Mouse (Mus musculus) frontal cortex, adult (tissue): Measurements from ENCODE around the gene Lce3a.

Experiments
- ATAC-seq: cut with Nextera tagmentation; 2 replicates; pipeline ENCODE4 v1.9.2; 2017; ENCODE audit warnings: mild to moderate bottlenecking, moderate library complexity, mixed read lengths; ENCODE audit not compliant: low TSS enrichment

Gene Lce3a

DNA sequence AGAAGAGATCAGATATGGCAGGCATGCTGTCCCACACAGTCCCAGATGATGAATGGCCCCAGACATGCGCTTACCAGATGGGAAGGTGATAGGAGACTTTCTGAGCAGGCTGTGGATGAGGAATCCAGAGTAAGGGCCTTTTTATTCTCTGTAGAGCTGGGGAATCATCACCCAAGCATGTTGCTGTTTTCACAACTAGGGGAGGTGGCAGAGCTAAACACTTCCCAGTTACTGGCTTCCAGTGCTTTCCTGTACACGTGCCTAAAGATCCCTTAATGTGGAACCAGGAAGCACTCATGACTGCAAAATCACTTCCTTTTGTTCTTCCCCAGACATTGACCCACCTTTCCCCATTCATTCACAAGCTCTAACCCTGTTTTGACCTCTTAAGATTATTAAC lies at the start of gene Lce3a:
Gene Lce3a (minus strand): TSS at position 101 of the 400 bp plus-strand sequence.
- no peak for ATAC-seq

DNA sequence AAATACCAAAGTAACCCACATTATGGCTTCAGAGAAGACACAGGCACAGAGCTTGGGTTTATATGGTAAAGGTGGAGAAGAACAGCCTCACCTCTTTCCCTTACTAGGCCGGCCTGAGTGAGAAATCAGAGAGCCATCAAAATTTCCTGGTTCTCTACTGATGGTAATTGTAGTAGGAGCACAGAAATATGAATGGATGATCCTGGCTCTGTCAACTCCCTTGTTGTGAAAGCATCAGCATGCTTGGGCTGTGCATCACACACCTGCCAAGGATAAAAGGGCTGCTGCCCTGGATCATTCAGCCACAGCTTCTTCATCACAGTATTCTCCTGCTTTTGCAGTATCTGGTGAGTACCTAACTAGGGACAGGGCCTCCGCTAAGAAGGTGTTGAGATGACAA lies 40.7 kb upstream of the Lce3a start, which contains the start of gene Lce3e:
Gene Lce3e (plus strand): TSS at position 301 of the 400 bp plus-strand sequence.
- ATAC-seq, result no peak

GRCm38 (mm10) chr3:92957090-92957489 lies 31.1 kb upstream of the Lce3a start, which contains the start of gene Lce3d:
TSS of gene Lce3d (plus strand) at chr3:92957390.
- no peak for ATAC-seq

DNA sequence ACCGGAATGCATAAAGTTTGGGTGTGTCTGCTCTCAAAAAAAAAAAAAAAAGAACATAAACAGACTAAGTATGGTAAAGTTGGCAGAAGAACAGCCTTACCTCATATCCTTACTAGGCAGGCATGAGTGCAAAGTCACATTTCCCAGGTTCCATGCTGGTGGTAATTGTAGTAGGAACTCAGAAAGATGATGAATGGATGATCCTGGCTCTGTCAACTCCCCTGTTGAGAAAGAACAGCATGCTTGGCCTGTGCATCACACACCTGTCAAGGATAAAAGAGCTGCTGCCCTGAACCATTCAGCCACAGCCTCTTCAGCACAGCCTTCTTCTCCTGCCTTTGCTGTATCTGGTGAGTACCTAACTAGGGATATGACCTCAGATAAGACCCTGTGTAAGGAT lies 18.2 kb upstream of the Lce3a start, which contains the start of gene Lce3c:
Gene Lce3c (plus strand): TSS at position 301 of the 400 bp plus-strand sequence.
- no peak for ATAC-seq

DNA sequence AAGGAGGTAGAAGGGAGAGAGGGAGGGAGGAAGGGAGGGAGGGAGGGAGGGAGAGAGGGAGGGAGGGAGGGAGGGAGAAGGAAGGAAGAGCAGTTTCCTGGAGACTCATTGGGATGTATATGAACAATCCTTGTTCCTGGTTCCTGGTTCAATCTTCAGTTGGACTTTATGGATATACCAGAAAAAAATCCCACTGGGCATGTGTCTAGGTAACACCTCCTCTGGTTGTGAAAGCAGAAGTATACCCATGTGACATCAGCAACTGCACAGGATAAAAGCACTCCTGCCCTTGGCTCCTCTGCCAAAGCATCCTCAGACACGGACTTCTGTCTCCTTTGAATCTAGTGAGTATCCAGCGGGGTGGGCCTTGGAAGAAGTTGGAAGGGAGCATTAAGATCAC lies 6.6 kb upstream of the Lce3a start, which contains the start of gene Lce3b:
Gene Lce3b (plus strand): TSS at position 301 of the 400 bp plus-strand sequence.
- ATAC-seq, result no peak

DNA sequence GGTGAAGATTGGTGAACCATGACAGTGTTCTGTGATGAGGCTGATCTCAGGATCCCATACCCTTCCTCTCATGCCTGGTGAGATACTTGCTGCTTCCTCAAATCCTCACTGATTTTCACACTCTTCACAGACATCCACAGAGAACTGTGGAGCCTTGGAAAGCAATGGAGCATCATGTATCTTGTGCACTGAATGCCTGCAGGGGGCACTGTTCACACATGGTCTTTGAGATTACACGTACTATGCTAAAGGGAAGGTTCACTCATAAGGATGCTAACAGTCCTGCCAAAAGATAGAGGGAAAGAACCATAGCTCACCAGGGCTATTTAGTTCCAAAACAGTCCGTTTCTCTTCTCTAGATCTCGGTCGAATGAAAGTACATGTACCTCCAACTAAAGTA lies 5.7 kb downstream of the Lce3a start:
- ATAC-seq, result peak; percentile 94

- ATAC-seq, result peak; percentile 79; the same call in 1 of the 2 replicates
Observed at GRCm38 (mm10) chr3:92907571-92907970, 18.5 kb downstream of the Lce3a start.

DNA sequence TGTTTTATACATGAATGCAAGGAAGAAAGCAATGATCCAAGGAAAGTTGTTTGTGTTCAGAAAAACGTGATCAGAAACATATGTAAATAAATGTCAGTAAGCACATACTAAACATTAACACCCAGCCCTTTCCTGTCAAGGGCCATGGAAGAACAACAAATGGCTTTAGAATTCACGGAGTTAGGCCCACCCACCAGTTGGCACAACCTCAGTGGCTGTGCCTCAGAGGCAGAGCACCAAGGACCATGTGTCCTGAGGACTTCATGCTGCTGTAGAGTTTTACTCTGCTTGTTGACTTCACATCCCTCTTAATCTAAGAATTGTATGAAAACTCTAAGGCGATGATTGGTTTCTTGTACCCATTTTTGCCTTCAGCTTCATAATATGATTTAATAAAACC lies 20.8 kb downstream of the Lce3a start:
- ATAC-seq, result no peak

GRCm38 (mm10) chr3:92903640-92904039 lies 22.4 kb downstream of the Lce3a start:
- peak; percentile 64; the same call in 1 of the 2 replicates for ATAC-seq

DNA sequence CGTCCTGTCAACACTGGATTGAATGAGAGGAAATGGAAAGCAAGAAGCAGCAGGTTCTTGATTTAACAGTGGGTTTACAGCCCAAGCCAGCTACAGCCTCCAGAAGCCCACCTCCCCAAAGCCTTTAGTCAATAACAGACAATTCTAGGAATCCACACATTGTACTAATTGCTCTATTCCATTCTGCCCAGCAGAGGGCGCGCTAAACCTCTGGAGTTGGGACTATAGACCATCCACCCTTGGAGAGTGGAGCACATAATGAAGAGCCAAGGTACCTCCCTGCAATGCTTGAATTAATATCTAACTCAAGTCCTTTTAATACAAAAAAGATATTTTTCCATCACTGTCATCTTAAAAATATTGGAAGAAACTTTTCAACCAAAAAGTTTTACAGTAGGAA lies 23.0 kb downstream of the Lce3a start:
- ATAC-seq, result peak; percentile 80

GRCm38 (mm10) chr3:92894489-92894888 lies 31.5 kb downstream of the Lce3a start:
- no peak for ATAC-seq

GRCm38 (mm10) chr3:92894063-92894462 lies 32.0 kb downstream of the Lce3a start:
- ATAC-seq, result no peak
